Mouse (Mus musculus) olfactory bulb, adult 2 months (tissue): ENCODE measurements around the gene Sctr.

Experiments
- CTCF ChIP-seq: fragments of 200-500 bp; IDR thresholded peaks from 2 replicates; pipeline ENCODE4 v1.5.1; 2012; ENCODE audit warnings: low read depth, mild to moderate bottlenecking, low read length, moderate library complexity; ENCODE audit not compliant: insufficient read depth
- POLR2A ChIP-seq: fragments of 200-500 bp; IDR thresholded peaks from 2 replicates; pipeline ENCODE4 v1.6.1; 2012; ENCODE audit warnings: mild to moderate bottlenecking, low read depth, low read length, moderate library complexity; ENCODE audit not compliant: insufficient read depth

GRCm38 (mm10) chr1:120066625-120067024, 59.9 kb downstream of the Sctr start:
- TF ChIP-seq POLR2A (no peak), CTCF (no peak)
